Mouse (Mus musculus) thymus, adult 2 months (tissue): Measurements from ENCODE around the gene Fgd3. TPM values are rescaled to one million over a fixed set of nuclear protein-coding genes. Genes with fewer than 3 reads are reported as not detected.

Experiments
- DNase-seq: peaks from one replicate; pipeline ENCODE4 v3.0.0; 2021
- H3K27ac ChIP-seq: fragments of 200-500 bp; 2 replicates; pipeline ENCODE4 v1.5.1; 2012; ENCODE audit warnings: low read length, control low read depth; ENCODE audit not compliant: control insufficient read depth, insufficient read depth
- H3K27me3 ChIP-seq: fragments of 200-500 bp; 2 replicates; pipeline ENCODE4 v1.6.1; 2012; ENCODE audit warnings: mild to moderate bottlenecking, low read length, moderate library complexity, mixed read lengths; ENCODE audit not compliant: control insufficient read depth, insufficient read depth
- H3K36me3 ChIP-seq: fragments of 200-500 bp; 2 replicates; pipeline ENCODE4 v1.6.1; 2012; ENCODE audit warnings: mild to moderate bottlenecking, low read length, moderate library complexity; ENCODE audit not compliant: control insufficient read depth, insufficient read depth
- H3K4me1 ChIP-seq: fragments of 200-500 bp; replicated peaks from 2 replicates; pipeline ENCODE4 v1.6.1; 2012; ENCODE audit warnings: low read length; ENCODE audit not compliant: control insufficient read depth, insufficient read depth
- H3K4me3 ChIP-seq: fragments of 200-500 bp; 2 replicates; pipeline ENCODE4 v1.5.1; 2012; ENCODE audit warnings: mild to moderate bottlenecking, low read length, control low read depth, moderate library complexity; ENCODE audit not compliant: control insufficient read depth, insufficient read depth
- CTCF ChIP-seq: fragments of 200-500 bp; IDR thresholded peaks from 2 replicates; pipeline ENCODE4 v1.5.1; 2012; ENCODE audit warnings: mild to moderate bottlenecking, control low read depth, low read length, moderate library complexity, borderline replicate concordance; ENCODE audit not compliant: control insufficient read depth, poor library complexity, insufficient read depth; ENCODE audit errors: extremely low read depth
- POLR2A ChIP-seq: fragments of 200-500 bp; IDR thresholded peaks from 2 replicates; pipeline ENCODE4 v1.6.1; 2012; ENCODE audit warnings: mild to moderate bottlenecking, low read length, control low read depth, moderate library complexity; ENCODE audit not compliant: control insufficient read depth, poor library complexity, insufficient read depth; ENCODE audit errors: extremely low read depth
- WGBS: fragments of 180-500 bp; shearing (Covaris S2); methylation state at CpG from one replicate; pipeline ENCODE4 v1.1.7; 2018; 5-methylcytosine and 5-hydroxymethylcytosine counted together
- polyA plus RNA-seq: library from polyadenylated mRNA; depleted of rRNA; stranded (reverse); fragments of >200 nt; gene quantifications from 2 replicates; pipeline ENCODE4 v1.2.3, GENCODE M21; 2012

Gene Fgd3
- polyA plus RNA-seq, 1 experiment = 19.2 TPM

GRCm38 (mm10) chr13:49341831-49342722 is 22.0 kb upstream of the Fgd3 start:
- Histone ChIP-seq H3K27ac (no peak overlapping the region), H3K4me3 (peak overlapping the region; percentile 61), H3K27me3 (no peaks in the 10 kb centered on the region), H3K36me3 (no peaks in the 10 kb centered on the region), H3K4me1 (peaks cover 29% of the 10 kb centered on the region)
- DNase-seq = peak; percentile 14
- no peak for TF ChIP-seq POLR2A
- WGBS = 17% methylated on average over 25 of the region's 25 CpGs

GRCm38 (mm10) chr13:49341012-49341830 is 21.1 kb upstream of the Fgd3 start, which contains the start of gene Bicd2:
Gene Bicd2, plus strand, starts transcription at chr13:49341585.
- peak; percentile 96 for DNase-seq
- Histone ChIP-seq H3K27me3 (no peaks in the 10 kb centered on the region), H3K4me3 (peak within 1 kb of the TSS; percentile 61), H3K27ac (peak within 1 kb of the TSS; percentile 20), H3K36me3 (no peaks in the 10 kb centered on the region), H3K4me1 (peaks cover 25% of the 10 kb centered on the region)
- under 1% methylated on average over 74 of the region's 74 CpGs for WGBS
- TF ChIP-seq CTCF = peak; percentile 53; the same call in 1 of the 2 replicates
- TF ChIP-seq POLR2A = peak; percentile 87

GRCm38 (mm10) chr13:49338893-49339546 is 18.9 kb upstream of the Fgd3 start:
- Histone ChIP-seq H3K4me1 (peaks cover 19% of the 10 kb centered on the region), H3K36me3 (no peaks in the 10 kb centered on the region), H3K4me3 (no peak overlapping the region), H3K27me3 (no peaks in the 10 kb centered on the region), H3K27ac (no peak overlapping the region)
- no peak for DNase-seq
- no peak for TF ChIP-seq CTCF
- TF ChIP-seq POLR2A = no peak
- 92% methylated on average over 7 of the region's 7 CpGs for WGBS

GRCm38 (mm10) chr13:49335077-49335982 is 15.2 kb upstream of the Fgd3 start:
- no peaks in the 10 kb centered on the region for H3K36me3 ChIP-seq
- no peak for DNase-seq
- TF ChIP-seq POLR2A (no peak), CTCF (no peak)
- H3K27ac ChIP-seq = no peak overlapping the region
- H3K4me3 ChIP-seq = no peak overlapping the region
- H3K27me3 ChIP-seq = no peaks in the 10 kb centered on the region
- WGBS = 95% methylated on average over 12 of the region's 12 CpGs
- H3K4me1 ChIP-seq = peaks cover 2% of the 10 kb centered on the region

GRCm38 (mm10) chr13:49333250-49333649 is 13.1 kb upstream of the Fgd3 start:
- WGBS = 93% methylated on average over 2 of the region's 2 CpGs
- H3K36me3 ChIP-seq = no peaks in the 10 kb centered on the region
- DNase-seq = no peak
- no peak overlapping the region for H3K27ac ChIP-seq
- no peak for TF ChIP-seq POLR2A
- no peak for TF ChIP-seq CTCF
- H3K4me1 ChIP-seq = no peaks in the 10 kb centered on the region
- H3K4me3 ChIP-seq = no peak overlapping the region
- H3K27me3 ChIP-seq = no peaks in the 10 kb centered on the region

- no peaks in the 10 kb centered on the region for H3K27me3 ChIP-seq
- H3K4me3 ChIP-seq = no peak overlapping the region
- H3K36me3 ChIP-seq = no peaks in the 10 kb centered on the region
- H3K27ac ChIP-seq = no peak overlapping the region
- WGBS = 96% methylated on average over 4 of the region's 4 CpGs
- DNase-seq = no peak
- no peaks in the 10 kb centered on the region for H3K4me1 ChIP-seq
- no peak for TF ChIP-seq POLR2A
- no peak for TF ChIP-seq CTCF
These were observed 8.0 kb upstream of the Fgd3 start for GRCm38 (mm10) chr13:49328101-49328500.
